Mouse (Mus musculus) natural killer cell, adult 2 months (primary cell): ENCODE measurements around the gene Olfr424.

Experiments used
- DNase-seq, 2 experiments: peaks; one replicate each; pipeline ENCODE4 v3.0.0; 2022; ENCODE audit warnings: low spot score in 2 of 2

Olfr424 gene

GRCm38 (mm10) chr1:174131217-174131616 is at the start of gene Olfr424:
Gene Olfr424 (plus strand): TSS chr1:174131517.
- DNase-seq: no peak

DNA sequence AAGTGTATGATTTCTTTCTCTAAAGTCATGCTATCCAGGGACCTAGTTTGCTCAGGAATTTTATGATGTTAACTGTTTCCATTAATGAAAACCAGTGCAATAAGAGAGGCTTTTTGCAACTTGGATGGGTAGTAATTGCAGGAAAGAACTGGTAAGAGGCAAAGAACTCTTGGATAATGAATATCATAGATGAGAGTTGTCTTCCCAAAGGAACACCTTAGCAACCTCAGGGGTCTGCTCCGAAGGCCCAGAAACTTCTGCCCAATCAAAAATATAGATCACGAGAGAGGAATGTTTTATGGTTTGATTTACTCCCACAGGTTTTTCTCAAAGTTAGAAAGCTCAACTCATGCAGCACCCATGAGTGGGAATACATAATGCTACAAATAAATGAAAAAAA is 47.3 kb upstream of the Olfr424 start, which contains the start of gene Olfr429:
TSS of gene Olfr429 (plus strand) at position 301 of the 400 bp plus-strand sequence.
- DNase-seq: no peak

DNA sequence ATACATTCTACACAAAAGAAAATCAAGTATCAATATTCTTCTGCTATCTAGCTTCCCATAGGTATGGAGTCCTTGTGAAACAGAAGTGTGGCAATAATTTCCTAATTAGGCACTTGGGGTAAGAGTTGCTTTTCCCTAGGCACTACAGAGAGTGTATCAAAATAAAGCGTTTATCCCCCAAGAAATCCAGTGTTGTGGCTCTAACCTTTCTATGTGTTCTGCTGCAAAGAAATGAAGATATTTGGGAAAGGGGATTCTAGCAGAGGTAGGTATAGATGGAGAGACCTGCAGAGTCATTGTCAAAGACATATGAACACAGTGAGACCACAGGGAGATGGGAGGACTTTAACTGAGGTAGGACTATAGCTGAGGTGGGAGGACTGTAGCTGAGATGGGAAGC is 34.7 kb upstream of the Olfr424 start, which contains the start of gene Olfr427:
TSS of gene Olfr427 (plus strand) at position 301 of the 400 bp plus-strand sequence.
- no peak for DNase-seq

DNA sequence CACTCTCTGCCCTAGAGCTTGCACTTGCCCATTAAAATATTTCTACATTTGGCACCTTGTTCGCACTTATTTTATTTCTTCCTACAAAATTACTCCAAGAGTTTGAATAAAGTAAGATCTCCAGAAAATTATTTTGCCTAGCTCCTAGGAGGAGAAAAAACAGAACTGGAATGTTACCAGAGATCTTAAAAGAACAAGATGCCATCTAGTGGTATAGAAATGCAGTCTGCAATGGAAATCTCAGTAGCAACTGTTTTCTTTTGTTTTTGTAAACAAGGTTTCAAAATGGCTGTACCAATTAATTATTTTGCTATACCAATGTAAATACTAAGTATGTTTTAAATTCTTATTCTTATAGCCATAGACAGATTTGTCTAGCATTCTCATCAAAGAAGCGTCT is 27.6 kb upstream of the Olfr424 start:
- DNase-seq: no peak

- DNase-seq: no peak
Measured at GRCm38 (mm10) chr1:174121062-174121461, 10.3 kb upstream of the Olfr424 start, which contains the start of gene Olfr231. Gene Olfr231 (minus strand): TSS chr1:174121162.

GRCm38 (mm10) chr1:174131999-174132398 is 682 bp downstream of the Olfr424 start:
- DNase-seq: no peak

DNA sequence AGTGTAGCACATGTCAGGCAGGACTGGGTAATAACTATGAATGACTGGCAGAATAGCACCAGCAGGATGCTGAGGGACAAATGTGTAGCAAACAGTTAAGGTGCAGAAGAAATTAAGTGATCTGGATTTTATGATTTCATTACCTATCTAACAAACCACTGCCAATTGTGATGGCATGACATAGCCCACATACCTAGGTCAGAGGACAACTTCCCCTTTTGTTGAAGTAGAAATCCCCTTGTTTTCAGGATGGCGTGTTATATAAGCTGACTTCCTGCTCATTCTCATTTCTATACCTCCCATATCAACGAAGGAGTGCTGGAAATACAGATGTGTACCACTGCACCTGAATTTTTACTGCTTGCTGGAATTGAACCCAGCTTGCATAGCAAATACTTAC is 10.1 kb downstream of the Olfr424 start:
- DNase-seq: no peak

GRCm38 (mm10) chr1:174146696-174147095 is 15.4 kb downstream of the Olfr424 start:
- no peak for DNase-seq

GRCm38 (mm10) chr1:174149289-174149688 is 18.0 kb downstream of the Olfr424 start:
- no peak for DNase-seq

GRCm38 (mm10) chr1:174155333-174155732 is 24.0 kb downstream of the Olfr424 start, which contains the start of gene Olfr420:
Gene Olfr420 (plus strand): TSS chr1:174155633.
- DNase-seq: no peak

GRCm38 (mm10) chr1:174157622-174158021 is 26.3 kb downstream of the Olfr424 start:
- no peak for DNase-seq

DNA sequence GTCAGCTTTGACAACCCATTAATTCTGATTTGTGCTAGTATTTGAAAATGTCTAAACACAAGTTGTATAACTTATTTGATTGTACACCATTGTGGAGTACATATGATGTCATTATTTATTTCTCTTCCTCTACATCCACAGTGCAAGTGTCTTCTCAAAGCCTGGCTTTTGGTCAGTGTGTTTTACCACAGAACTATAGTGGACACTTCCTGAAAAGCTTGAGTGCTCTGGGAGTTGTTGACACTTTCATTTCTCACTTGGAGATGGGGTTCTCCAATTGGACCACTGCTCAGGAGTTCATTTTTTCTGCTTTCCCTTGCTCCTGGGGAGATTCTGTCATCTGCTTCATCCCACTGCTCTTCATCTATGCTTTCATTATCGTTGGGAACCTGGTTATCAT is 27.2 kb downstream of the Olfr424 start:
- DNase-seq: no peak

DNA sequence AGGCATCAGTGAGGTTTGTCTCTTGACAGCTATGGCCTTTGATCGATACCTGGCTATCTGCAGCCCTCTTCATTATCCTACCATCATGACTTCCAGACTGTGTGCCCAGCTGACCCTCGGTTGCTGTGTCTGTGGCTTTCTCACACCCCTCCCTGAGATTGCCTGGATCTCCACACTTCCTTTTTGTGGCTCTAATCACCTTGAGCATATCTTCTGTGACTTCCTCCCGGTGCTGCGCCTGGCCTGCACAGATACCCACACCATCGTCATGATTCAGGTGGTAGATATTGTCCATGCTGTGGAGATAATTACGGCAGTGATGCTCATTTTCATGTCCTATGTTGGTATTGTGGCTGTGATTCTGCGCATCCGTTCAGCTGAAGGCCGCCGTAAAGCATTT is 27.8 kb downstream of the Olfr424 start:
- no peak for DNase-seq

DNA sequence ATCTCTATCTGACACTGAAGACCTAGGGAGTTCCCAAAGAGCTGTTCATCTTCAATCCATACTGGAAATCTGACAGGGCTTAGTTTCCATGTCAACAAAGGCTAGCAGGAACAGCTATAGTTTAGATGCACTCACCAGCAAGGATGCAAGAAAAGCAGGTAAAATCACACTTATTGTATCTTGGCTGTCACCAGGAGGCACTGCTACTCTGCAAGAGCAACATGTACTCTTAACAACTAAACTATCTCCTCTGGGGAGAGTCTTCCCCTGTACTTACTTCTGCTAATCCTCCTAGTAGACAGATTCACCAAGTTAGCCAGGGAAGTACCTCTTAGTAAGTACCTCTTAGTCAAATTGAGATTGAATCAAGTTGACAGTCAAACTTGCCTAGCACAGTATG is 37.7 kb downstream of the Olfr424 start:
- DNase-seq: no peak

- DNase-seq: no peak
Measured at GRCm38 (mm10) chr1:174170706-174171501, 39.6 kb downstream of the Olfr424 start.

DNA sequence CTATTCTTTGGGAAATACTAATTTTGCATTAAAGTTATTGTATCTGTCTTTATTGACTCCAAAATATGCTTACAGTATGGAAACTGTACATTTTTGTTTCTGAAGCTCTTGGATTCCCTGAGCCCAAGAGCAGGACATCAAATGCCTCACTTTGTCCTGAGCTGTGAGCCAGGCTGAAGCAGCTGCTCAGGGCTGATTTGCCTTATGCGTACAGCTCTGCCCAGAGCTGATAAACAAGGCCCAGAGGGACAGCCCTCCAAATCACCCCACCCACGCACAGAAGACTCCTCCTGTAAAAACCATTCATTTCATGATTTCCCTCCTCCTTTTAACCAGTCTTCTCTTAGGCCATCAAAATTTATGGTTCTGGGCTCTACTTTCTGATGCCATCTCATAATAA is 40.2 kb downstream of the Olfr424 start:
- no peak for DNase-seq

GRCm38 (mm10) chr1:174172605-174173004 is 41.3 kb downstream of the Olfr424 start, which contains the start of gene Spta1:
Gene Spta1 (plus strand): TSS chr1:174172776.
- no peak for DNase-seq
